Mouse (Mus musculus): ENCODE measurements around the gene Crispld2. TPM values are rescaled to one million over a fixed set of nuclear protein-coding genes. Genes with fewer than 3 reads are reported as not detected.

Crispld2 gene
- polyA plus RNA-seq, 1 experiment from 2014 or later = 12.2 TPM

DNA sequence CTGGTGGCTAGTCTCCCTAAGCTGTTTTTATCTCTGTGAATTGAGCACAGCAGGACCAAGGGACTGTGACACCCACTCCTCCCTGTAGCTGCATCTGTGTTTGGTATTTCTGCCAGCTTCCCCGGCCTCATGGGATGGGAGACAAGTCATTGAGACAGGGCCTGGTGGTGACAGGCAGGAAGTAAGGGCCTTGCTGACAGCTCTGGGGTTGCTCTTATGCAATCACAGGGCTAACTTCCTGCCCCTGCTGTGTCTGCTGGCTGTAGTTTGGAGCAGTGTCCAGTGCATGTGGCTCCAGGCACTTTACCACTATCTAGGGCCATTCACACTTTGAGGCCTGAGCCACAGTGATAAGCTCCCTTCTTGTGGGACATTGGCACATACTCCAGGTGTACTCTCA lies 48.6 kb downstream of the Crispld2 start:
- H3K4me3 ChIP-seq (replicated peaks; ENCODE audit: low read depth, low read length) = no peak overlapping the region
- no peak overlapping the region for H3K27ac ChIP-seq
- WGBS = 59% methylated on average over 1 of the region's 1 CpGs
- no peaks in the 10 kb centered on the region for H3K4me1 ChIP-seq (replicated peaks; ENCODE audit: insufficient read depth, low read length)
- DNase-seq (ENCODE audit: low spot score) (peak; percentile 40), ATAC-seq (replicated peaks; ENCODE audit: low FRiP score, low read depth) (no peak)
- no peak for TF ChIP-seq CTCF (IDR thresholded peaks at IDR 0.05; ENCODE audit: low read depth)
- no peaks in the 10 kb centered on the region for H3K36me3 ChIP-seq (ENCODE audit: insufficient read depth, low read length)
- H3K9ac ChIP-seq (ENCODE audit: low read depth, low read length) = no peak overlapping the region
- H3K9me3 ChIP-seq (replicated peaks; ENCODE audit: low read length) = no peaks in the 10 kb centered on the region
- H3K4me2 ChIP-seq (ENCODE audit: low read length) = no peak overlapping the region
- no peaks in the 10 kb centered on the region for H3K27me3 ChIP-seq (ENCODE audit: insufficient read depth, low read length)

GRCm38 (mm10) chr8:120042542-120043312 lies 50.5 kb downstream of the Crispld2 start:
- TF ChIP-seq CTCF (IDR thresholded peaks at IDR 0.05; ENCODE audit: low read depth) = no peak
- Histone ChIP-seq H3K4me2 (ENCODE audit: low read length) (no peak overlapping the region), H3K4me3 (replicated peaks; ENCODE audit: low read depth, low read length) (no peak overlapping the region), H3K27ac (no peak overlapping the region), H3K4me1 (replicated peaks; ENCODE audit: insufficient read depth, low read length) (no peaks in the 10 kb centered on the region; the same call in 1 of the 2 replicates), H3K9me3 (replicated peaks; ENCODE audit: low read length) (no peaks in the 10 kb centered on the region), H3K27me3 (ENCODE audit: insufficient read depth, low read length) (no peaks in the 10 kb centered on the region), H3K36me3 (ENCODE audit: insufficient read depth, low read length) (no peaks in the 10 kb centered on the region), H3K9ac (ENCODE audit: low read depth, low read length) (no peak overlapping the region)
- no peak for ATAC-seq (replicated peaks; ENCODE audit: low FRiP score, low read depth)
- DNase-seq (ENCODE audit: low spot score) = no peak
- WGBS = 84% methylated on average over 10 of the region's 10 CpGs

DNA sequence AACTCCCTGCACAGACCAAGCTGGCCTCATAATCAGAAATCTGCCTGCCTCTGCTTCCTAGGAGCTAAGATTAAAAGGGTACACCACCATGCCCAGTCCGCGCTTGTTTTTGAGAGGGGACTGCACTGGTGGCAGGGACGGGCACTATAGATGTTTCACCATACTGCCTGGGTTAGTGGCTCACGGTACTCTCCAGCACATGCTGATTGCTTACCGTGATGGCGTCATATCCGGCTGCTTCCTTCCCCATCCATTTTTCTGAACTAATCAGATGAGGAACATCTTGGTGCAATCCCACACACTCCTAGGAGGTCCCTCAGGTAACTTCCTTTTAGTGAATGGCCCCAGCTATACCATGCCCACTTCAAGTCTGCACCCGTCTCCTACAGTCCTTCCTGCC lies 52.7 kb downstream of the Crispld2 start:
- Histone ChIP-seq H3K4me2 (ENCODE audit: low read length) (no peak overlapping the region), H3K9ac (ENCODE audit: low read depth, low read length) (no peak overlapping the region), H3K27me3 (ENCODE audit: insufficient read depth, low read length) (no peaks in the 10 kb centered on the region), H3K9me3 (replicated peaks; ENCODE audit: low read length) (no peaks in the 10 kb centered on the region), H3K4me3 (replicated peaks; ENCODE audit: low read depth, low read length) (no peak overlapping the region), H3K4me1 (replicated peaks; ENCODE audit: insufficient read depth, low read length) (no peaks in the 10 kb centered on the region; the same call in 1 of the 2 replicates), H3K36me3 (ENCODE audit: insufficient read depth, low read length) (no peaks in the 10 kb centered on the region), H3K27ac (no peak overlapping the region)
- no peak for TF ChIP-seq CTCF (IDR thresholded peaks at IDR 0.05; ENCODE audit: low read depth)
- WGBS = 95% methylated on average over 8 of the region's 8 CpGs
- ATAC-seq (replicated peaks; ENCODE audit: low FRiP score, low read depth) = no peak
- DNase-seq (ENCODE audit: low spot score) = no peak

DNA sequence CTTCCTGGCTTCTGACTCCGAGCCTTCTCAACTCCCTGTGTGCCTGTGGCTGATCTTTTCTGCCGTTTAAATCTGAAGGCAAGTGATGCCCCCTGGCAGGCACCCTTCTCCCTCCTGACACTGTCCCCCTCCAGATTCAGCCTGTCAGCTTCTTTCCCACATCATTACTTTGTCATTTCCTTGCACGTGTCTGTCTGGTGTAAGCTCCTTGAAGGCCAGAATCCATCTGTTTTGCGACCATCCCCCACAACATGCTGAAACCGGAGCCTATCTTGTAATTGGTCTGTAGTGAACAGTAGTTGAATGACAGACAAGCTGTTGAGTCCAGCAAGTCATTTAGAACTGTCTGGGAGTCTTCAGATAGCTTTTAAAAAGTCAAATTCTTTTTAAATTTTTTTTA lies 53.2 kb downstream of the Crispld2 start:
- Histone ChIP-seq H3K4me2 (ENCODE audit: low read length) (no peak overlapping the region), H3K36me3 (ENCODE audit: insufficient read depth, low read length) (no peaks in the 10 kb centered on the region), H3K4me1 (replicated peaks; ENCODE audit: insufficient read depth, low read length) (no peaks in the 10 kb centered on the region; the same call in 1 of the 2 replicates), H3K27ac (no peak overlapping the region), H3K4me3 (replicated peaks; ENCODE audit: low read depth, low read length) (no peak overlapping the region), H3K9ac (ENCODE audit: low read depth, low read length) (no peak overlapping the region), H3K27me3 (ENCODE audit: insufficient read depth, low read length) (no peaks in the 10 kb centered on the region), H3K9me3 (replicated peaks; ENCODE audit: low read length) (no peaks in the 10 kb centered on the region)
- WGBS = 39% methylated on average over 5 of the region's 5 CpGs
- no peak for TF ChIP-seq CTCF (IDR thresholded peaks at IDR 0.05; ENCODE audit: low read depth)
- DNase-seq (ENCODE audit: low spot score) = no peak
- ATAC-seq (replicated peaks; ENCODE audit: low FRiP score, low read depth) = no peak

DNA sequence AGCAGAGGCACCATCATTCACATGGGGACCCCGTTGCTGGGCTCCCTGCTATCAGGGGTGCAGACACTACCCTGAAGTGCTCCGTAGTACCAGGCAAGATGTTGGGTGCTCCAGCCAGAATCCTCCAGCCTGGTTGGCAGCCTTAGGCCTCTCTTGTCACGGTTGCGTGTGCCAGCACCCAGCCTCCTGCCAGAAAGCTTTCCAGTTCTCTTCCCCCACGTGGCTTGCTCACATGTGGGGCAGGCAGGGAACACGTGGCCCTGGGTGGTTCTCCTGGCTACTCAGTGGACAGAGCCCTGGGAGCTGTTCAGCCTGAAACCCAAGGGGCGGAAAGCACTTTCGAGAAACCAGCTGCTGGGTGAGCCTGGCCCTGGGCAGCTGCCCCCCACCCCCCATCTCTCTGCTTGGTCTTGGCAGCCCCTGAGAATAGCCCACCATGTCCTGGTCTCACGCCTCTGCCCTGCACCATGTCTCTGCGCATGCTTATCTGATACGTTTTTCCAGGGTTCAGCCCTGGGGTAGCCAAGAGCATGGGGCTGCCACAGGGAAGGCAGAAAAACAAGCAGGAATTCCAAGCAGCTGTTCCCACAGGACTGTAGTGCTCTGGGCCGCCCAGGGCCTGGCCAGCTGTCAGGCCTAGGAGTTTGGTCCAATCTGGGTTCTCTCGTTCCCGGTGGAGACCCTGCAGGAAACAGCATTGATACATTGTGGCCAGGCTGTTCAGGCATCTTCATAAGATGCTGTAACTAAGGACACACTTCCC lies 54.2 kb downstream of the Crispld2 start:
- H3K9me3 ChIP-seq (replicated peaks; ENCODE audit: low read length) = no peaks in the 10 kb centered on the region
- no peak overlapping the region for H3K4me3 ChIP-seq (replicated peaks; ENCODE audit: low read depth, low read length)
- ATAC-seq (replicated peaks; ENCODE audit: low FRiP score, low read depth) (peak; percentile 57), DNase-seq (ENCODE audit: low spot score) (peak; percentile 81)
- 55% methylated on average over 14 of the region's 14 CpGs for WGBS
- no peak overlapping the region for H3K4me2 ChIP-seq (ENCODE audit: low read length)
- TF ChIP-seq CTCF (IDR thresholded peaks at IDR 0.05; ENCODE audit: low read depth) = 0 out of 2 replicates have a peak, but pooled peaks have one; percentile 18
- no peaks in the 10 kb centered on the region for H3K27me3 ChIP-seq (ENCODE audit: insufficient read depth, low read length)
- H3K27ac ChIP-seq = peak overlapping the region; percentile 47; the same call in 1 of the 2 replicates
- H3K36me3 ChIP-seq (ENCODE audit: insufficient read depth, low read length) = no peaks in the 10 kb centered on the region
- no peak overlapping the region for H3K9ac ChIP-seq (ENCODE audit: low read depth, low read length)
- H3K4me1 ChIP-seq (replicated peaks; ENCODE audit: insufficient read depth, low read length) = no peaks in the 10 kb centered on the region; the same call in 1 of the 2 replicates

- H3K36me3 ChIP-seq (ENCODE audit: insufficient read depth, low read length) = no peaks in the 10 kb centered on the region
- H3K27me3 ChIP-seq (ENCODE audit: insufficient read depth, low read length) = no peaks in the 10 kb centered on the region
- no peak overlapping the region for H3K9ac ChIP-seq (ENCODE audit: low read depth, low read length)
- no peak overlapping the region for H3K27ac ChIP-seq
- WGBS = 82% methylated on average over 13 of the region's 13 CpGs
- no peaks in the 10 kb centered on the region; the same call in 1 of the 2 replicates for H3K4me1 ChIP-seq (replicated peaks; ENCODE audit: insufficient read depth, low read length)
- ATAC-seq (replicated peaks; ENCODE audit: low FRiP score, low read depth) = no peak
- TF ChIP-seq CTCF (IDR thresholded peaks at IDR 0.05; ENCODE audit: low read depth) = no peak
- no peak overlapping the region for H3K4me2 ChIP-seq (ENCODE audit: low read length)
- H3K4me3 ChIP-seq (replicated peaks; ENCODE audit: low read depth, low read length) = no peak overlapping the region
- no peaks in the 10 kb centered on the region for H3K9me3 ChIP-seq (replicated peaks; ENCODE audit: low read length)
- DNase-seq (ENCODE audit: low spot score) = no peak
These were observed 57.7 kb downstream of the Crispld2 start for GRCm38 (mm10) chr8:120049949-120050348.

Data from kidney, postnatal 0 days (tissue).